Mouse (Mus musculus) heart, embryonic 10.5 days (tissue): Measurements from ENCODE around the gene Lbh. TPM values are rescaled to one million over a fixed set of nuclear protein-coding genes. Genes with fewer than 3 reads are reported as not detected.

Experiments
- DNase-seq: peaks from one replicate; pipeline ENCODE4 v3.0.0-alpha.2; 2017; ENCODE audit warnings: low spot score
- H3K27ac ChIP-seq: fragments of 300-500 bp; sonication (generic); 2 replicates; pipeline ENCODE4 v1.5.1; 2016; ENCODE audit warnings: mild to moderate bottlenecking
- H3K27me3 ChIP-seq: fragments of 300-500 bp; sonication (generic); 2 replicates; pipeline ENCODE4 v1.6.1; 2016; ENCODE audit warnings: mild to moderate bottlenecking; ENCODE audit not compliant: poor library complexity, insufficient read depth, severe bottlenecking
- H3K36me3 ChIP-seq: fragments of 300-500 bp; sonication (generic); 2 replicates; pipeline ENCODE4 v1.6.1; 2016; ENCODE audit warnings: mild to moderate bottlenecking, moderate library complexity
- H3K4me1 ChIP-seq: fragments of 300-500 bp; sonication (generic); 2 replicates; pipeline ENCODE4 v1.6.1; 2016; ENCODE audit warnings: mild to moderate bottlenecking
- H3K4me3 ChIP-seq: fragments of 300-500 bp; sonication (generic); 2 replicates; pipeline ENCODE4 v1.5.1; 2016; ENCODE audit warnings: mild to moderate bottlenecking, moderate library complexity
- H3K9me3 ChIP-seq: fragments of 300-500 bp; sonication (generic); 2 replicates; pipeline ENCODE4 v1.6.1; 2016; ENCODE audit warnings: mild to moderate bottlenecking, moderate library complexity
- WGBS: fragments of 180-500 bp; shearing (Covaris S2); methylation state at CpG from one replicate; pipeline ENCODE4 v1.1.7; 2016; 5-methylcytosine and 5-hydroxymethylcytosine counted together
- polyA plus RNA-seq: library from polyadenylated mRNA; unstranded; fragments of >200 nt; fragmentation: Nextera tagmentation; extraction: Ambion mirVana; gene quantifications from 2 replicates; pipeline ENCODE4 v1.2.1, GENCODE M21; 2016

Gene Lbh
- polyA plus RNA-seq, 1 experiment from 2014 or later, result 10.8 TPM

DNA sequence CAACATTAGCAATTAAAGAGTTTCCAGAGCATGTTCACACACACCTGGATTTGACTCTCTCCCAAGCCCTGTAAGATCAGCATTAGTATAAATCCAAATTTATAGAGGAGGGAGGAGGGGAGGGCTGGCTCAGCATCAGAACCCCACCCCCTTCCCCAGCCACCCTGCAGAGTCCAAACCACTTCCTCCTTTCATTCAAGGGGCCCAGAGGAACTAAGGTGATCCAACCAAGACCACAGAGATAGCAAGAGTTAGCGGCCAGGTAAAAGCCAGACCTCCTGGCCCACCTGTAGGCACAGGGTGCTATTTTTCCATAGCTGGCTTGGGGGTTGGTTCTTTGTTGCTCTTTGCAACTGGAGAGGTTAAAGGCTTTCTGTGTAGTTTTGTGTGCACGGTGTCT lies 16.0 kb downstream of the Lbh start:
- no peak for DNase-seq
- peak overlapping the region; percentile 69; the same call in 1 of the 2 replicates for H3K27ac ChIP-seq
- peaks cover 66% of the 10 kb centered on the region for H3K4me1 ChIP-seq
- H3K4me3 ChIP-seq, result no peak overlapping the region
- no peaks in the 10 kb centered on the region for H3K27me3 ChIP-seq
- peaks cover 80% of the 10 kb centered on the region for H3K36me3 ChIP-seq
- H3K9me3 ChIP-seq, result no peaks in the 10 kb centered on the region
- 37% methylated on average over 2 of the region's 2 CpGs for WGBS

- 32% methylated on average over 3 of the region's 3 CpGs for WGBS
- Histone ChIP-seq H3K9me3 (no peaks in the 10 kb centered on the region), H3K36me3 (peaks cover 80% of the 10 kb centered on the region), H3K4me3 (no peak overlapping the region), H3K27me3 (no peaks in the 10 kb centered on the region), H3K4me1 (peaks cover 68% of the 10 kb centered on the region), H3K27ac (peak overlapping the region; percentile 69; the same call in 1 of the 2 replicates)
- DNase-seq, result no peak
Observed at GRCm38 (mm10) chr17:72934653-72935052, 16.5 kb downstream of the Lbh start.

DNA sequence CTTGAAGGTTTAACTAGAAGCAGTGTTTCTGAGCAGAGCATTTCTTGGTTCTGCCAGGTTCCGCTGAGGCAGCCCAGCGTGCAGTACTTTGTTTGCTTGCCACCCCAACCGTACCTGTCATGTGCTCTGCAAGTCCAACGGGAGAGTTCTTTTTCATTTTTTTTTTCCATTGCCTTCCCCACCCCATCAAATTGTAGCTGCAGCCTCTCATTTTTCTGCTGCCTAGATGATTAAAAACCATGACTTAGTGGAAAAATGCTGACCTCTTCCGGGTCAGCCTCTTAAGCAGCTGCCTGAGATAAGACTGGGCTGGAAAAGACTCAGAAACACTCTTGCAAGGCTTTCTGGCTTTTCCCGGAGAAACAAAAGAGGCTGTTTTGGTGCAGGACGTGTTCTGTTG lies 17.8 kb downstream of the Lbh start:
- WGBS, result 42% methylated on average over 7 of the region's 7 CpGs
- H3K4me1 ChIP-seq, result peaks cover 76% of the 10 kb centered on the region
- no peak overlapping the region for H3K4me3 ChIP-seq
- DNase-seq, result no peak
- H3K27ac ChIP-seq, result peak overlapping the region; percentile 69
- H3K9me3 ChIP-seq, result no peaks in the 10 kb centered on the region
- H3K27me3 ChIP-seq, result no peaks in the 10 kb centered on the region
- peaks cover 81% of the 10 kb centered on the region for H3K36me3 ChIP-seq

DNA sequence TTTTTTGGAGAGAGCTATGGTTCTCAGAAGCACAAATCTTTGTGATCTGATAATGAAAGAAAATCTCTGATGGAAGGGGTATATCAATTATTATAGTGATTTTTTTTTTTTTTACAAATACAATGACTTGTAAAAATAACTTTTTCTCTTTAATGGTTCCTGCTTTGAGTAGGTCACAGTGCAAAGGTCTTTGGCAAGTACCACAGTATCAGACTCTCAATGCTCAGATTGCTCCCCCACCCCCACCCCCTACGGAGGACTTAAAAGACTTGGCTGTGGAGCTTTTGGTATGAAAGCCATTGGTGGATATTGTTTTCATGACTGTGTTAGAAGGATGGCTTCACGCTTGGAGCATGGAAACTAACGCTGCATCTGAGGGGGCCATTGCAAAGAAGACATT lies 18.2 kb downstream of the Lbh start:
- Histone ChIP-seq H3K4me3 (no peak overlapping the region), H3K9me3 (no peaks in the 10 kb centered on the region), H3K36me3 (peaks cover 84% of the 10 kb centered on the region), H3K27me3 (no peaks in the 10 kb centered on the region), H3K4me1 (peaks cover 78% of the 10 kb centered on the region), H3K27ac (peak overlapping the region; percentile 69; the same call in 1 of the 2 replicates)
- DNase-seq, result no peak
- WGBS, result 76% methylated on average over 3 of the region's 3 CpGs

GRCm38 (mm10) chr17:72937204-72937603 lies 19.1 kb downstream of the Lbh start:
- Histone ChIP-seq H3K4me3 (0 out of 2 replicates have a peak overlapping the region, but pooled peaks have one; percentile 7), H3K36me3 (peaks cover 84% of the 10 kb centered on the region), H3K4me1 (peaks cover 81% of the 10 kb centered on the region), H3K9me3 (no peaks in the 10 kb centered on the region), H3K27ac (peak overlapping the region; percentile 59), H3K27me3 (no peaks in the 10 kb centered on the region)
- DNase-seq, result no peak
- 44% methylated on average over 9 of the region's 9 CpGs for WGBS

GRCm38 (mm10) chr17:72938026-72938795 lies 20.1 kb downstream of the Lbh start:
- no peak for DNase-seq
- H3K4me3 ChIP-seq, result no peak overlapping the region
- H3K9me3 ChIP-seq, result no peaks in the 10 kb centered on the region
- peaks cover 74% of the 10 kb centered on the region for H3K4me1 ChIP-seq
- H3K27me3 ChIP-seq, result no peaks in the 10 kb centered on the region
- H3K36me3 ChIP-seq, result peaks cover 85% of the 10 kb centered on the region
- peak overlapping the region; percentile 59 for H3K27ac ChIP-seq
- WGBS, result 72% methylated on average over 11 of the region's 11 CpGs

GRCm38 (mm10) chr17:72938871-72939568 lies 20.9 kb downstream of the Lbh start:
- H3K4me3 ChIP-seq, result no peak overlapping the region
- 90% methylated on average over 15 of the region's 15 CpGs for WGBS
- no peaks in the 10 kb centered on the region for H3K9me3 ChIP-seq
- no peak overlapping the region for H3K27ac ChIP-seq
- peaks cover 79% of the 10 kb centered on the region for H3K36me3 ChIP-seq
- DNase-seq, result no peak
- H3K4me1 ChIP-seq, result peaks cover 66% of the 10 kb centered on the region
- H3K27me3 ChIP-seq, result no peaks in the 10 kb centered on the region

- H3K27ac ChIP-seq, result no peak overlapping the region
- H3K27me3 ChIP-seq, result no peaks in the 10 kb centered on the region
- WGBS, result 55% methylated on average over 6 of the region's 6 CpGs
- H3K4me1 ChIP-seq, result peaks cover 61% of the 10 kb centered on the region
- DNase-seq, result no peak
- H3K36me3 ChIP-seq, result peaks cover 74% of the 10 kb centered on the region
- H3K4me3 ChIP-seq, result no peak overlapping the region
- H3K9me3 ChIP-seq, result no peaks in the 10 kb centered on the region
Observed at GRCm38 (mm10) chr17:72939569-72939899, 21.4 kb downstream of the Lbh start.

- Histone ChIP-seq H3K4me3 (no peak overlapping the region), H3K27me3 (no peaks in the 10 kb centered on the region), H3K27ac (no peak overlapping the region), H3K9me3 (no peaks in the 10 kb centered on the region), H3K36me3 (peaks cover 39% of the 10 kb centered on the region), H3K4me1 (peaks cover 38% of the 10 kb centered on the region)
- WGBS, result 59% methylated on average over 5 of the region's 5 CpGs
- no peak for DNase-seq
Observed at GRCm38 (mm10) chr17:72944368-72944767, 26.3 kb downstream of the Lbh start.

GRCm38 (mm10) chr17:72947111-72947859 lies 29.2 kb downstream of the Lbh start:
- DNase-seq, result no peak
- Histone ChIP-seq H3K36me3 (peaks cover 10% of the 10 kb centered on the region), H3K27ac (no peak overlapping the region), H3K4me1 (peaks cover 37% of the 10 kb centered on the region), H3K9me3 (no peaks in the 10 kb centered on the region), H3K27me3 (no peaks in the 10 kb centered on the region), H3K4me3 (no peak overlapping the region)
- 75% methylated on average over 6 of the region's 6 CpGs for WGBS

GRCm38 (mm10) chr17:72948119-72948518 lies 30.0 kb downstream of the Lbh start:
- Histone ChIP-seq H3K27me3 (no peaks in the 10 kb centered on the region), H3K4me3 (0 out of 2 replicates have a peak overlapping the region, but pooled peaks have one; percentile 5), H3K36me3 (0 out of 2 replicates have a peak, but pooled peaks cover 2% of the 10 kb centered on the region), H3K9me3 (no peaks in the 10 kb centered on the region), H3K27ac (peak overlapping the region; percentile 76), H3K4me1 (peaks cover 39% of the 10 kb centered on the region)
- WGBS, result 47% methylated on average over 9 of the region's 9 CpGs
- DNase-seq, result no peak

- 83% methylated on average over 7 of the region's 7 CpGs for WGBS
- H3K4me3 ChIP-seq, result no peak overlapping the region
- H3K27me3 ChIP-seq, result no peaks in the 10 kb centered on the region
- no peak overlapping the region for H3K27ac ChIP-seq
- peaks cover 43% of the 10 kb centered on the region for H3K4me1 ChIP-seq
- no peaks in the 10 kb centered on the region for H3K9me3 ChIP-seq
- no peaks in the 10 kb centered on the region for H3K36me3 ChIP-seq
- no peak for DNase-seq
Observed at GRCm38 (mm10) chr17:72949247-72949701, 31.2 kb downstream of the Lbh start.

DNA sequence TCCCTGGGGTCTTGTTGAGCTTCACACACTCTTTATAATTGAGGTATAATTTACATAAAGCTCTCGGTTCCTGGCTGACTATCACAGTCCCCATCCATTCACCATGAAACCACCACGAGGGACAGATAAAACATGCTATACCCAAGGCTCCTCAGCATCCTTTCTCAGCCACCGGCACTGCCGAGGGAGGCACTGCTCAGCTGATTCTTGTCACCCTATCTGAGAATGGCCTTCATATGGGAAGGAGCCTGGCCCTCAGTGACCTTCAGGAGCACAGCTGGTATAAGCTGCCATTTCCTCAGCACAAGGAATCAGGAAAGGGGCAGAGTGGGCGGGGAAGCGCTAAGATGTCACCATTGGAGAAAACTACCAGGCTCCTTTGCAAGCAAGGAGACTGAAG lies 33.2 kb downstream of the Lbh start:
- no peak for DNase-seq
- Histone ChIP-seq H3K27ac (peak overlapping the region; percentile 42; the same call in 1 of the 2 replicates), H3K4me1 (peaks cover 49% of the 10 kb centered on the region), H3K36me3 (no peaks in the 10 kb centered on the region), H3K9me3 (no peaks in the 10 kb centered on the region), H3K27me3 (no peaks in the 10 kb centered on the region), H3K4me3 (no peak overlapping the region)
- 60% methylated on average over 6 of the region's 6 CpGs for WGBS
